Mouse (Mus musculus) hematopoietic stem cell, adult 5-6 weeks (primary cell): ENCODE measurements at regions not wholly inside any gene's neighbourhood (a gene's known extent, or its start where the extent isn't known, plus 50 kb on each side); places are given as distances from the start of the nearest gene placed in this dataset.

Source experiments
- ATAC-seq, 2 experiments: fragments of 125-278 bp in 1 of 2; replicated peaks in 1 of 2; 2 replicates each; pipeline ENCODE4 v1.8.0; 2016 to 2017; ENCODE audit warnings: inconsistent platforms in 2 of 2, mild to moderate bottlenecking in 2 of 2, moderate number of reproducible peaks in 2 of 2, low read depth in 1 of 2, moderate TSS enrichment in 1 of 2; ENCODE audit not compliant: low FRiP score in 2 of 2, poor library complexity in 2 of 2, severe bottlenecking in 2 of 2, insufficient read depth in 1 of 2, low TSS enrichment in 1 of 2

DNA sequence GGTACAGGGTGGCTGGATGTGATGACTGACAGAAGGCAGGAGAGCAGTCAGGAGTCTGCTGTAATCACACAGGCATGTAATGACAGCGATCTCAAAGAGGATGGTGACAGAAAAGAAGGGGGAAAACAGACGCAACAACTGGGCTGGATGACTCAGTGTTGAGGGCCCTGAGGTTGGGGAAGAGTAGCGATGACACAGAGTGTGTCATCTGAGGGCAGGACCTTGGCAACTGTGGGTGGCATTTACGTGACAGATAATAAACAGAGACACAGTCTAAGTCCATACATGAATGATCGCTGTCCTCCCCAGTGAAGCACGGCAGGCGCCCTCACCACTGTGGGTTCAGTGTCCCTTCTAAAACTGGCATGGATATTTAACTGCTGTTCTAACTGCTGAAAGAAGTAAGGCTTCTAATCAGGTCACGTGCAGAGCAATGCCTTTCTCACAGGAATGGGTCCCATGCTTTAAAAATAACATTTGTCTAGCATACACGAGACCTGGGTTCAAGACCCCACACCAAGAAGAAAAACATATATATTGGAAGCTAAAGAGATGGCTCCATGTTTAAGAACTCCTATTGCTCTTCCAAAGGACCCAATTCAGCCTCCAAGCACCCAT lies 163.8 kb upstream of the Zfp703 start:
- ATAC-seq, result no peak

DNA sequence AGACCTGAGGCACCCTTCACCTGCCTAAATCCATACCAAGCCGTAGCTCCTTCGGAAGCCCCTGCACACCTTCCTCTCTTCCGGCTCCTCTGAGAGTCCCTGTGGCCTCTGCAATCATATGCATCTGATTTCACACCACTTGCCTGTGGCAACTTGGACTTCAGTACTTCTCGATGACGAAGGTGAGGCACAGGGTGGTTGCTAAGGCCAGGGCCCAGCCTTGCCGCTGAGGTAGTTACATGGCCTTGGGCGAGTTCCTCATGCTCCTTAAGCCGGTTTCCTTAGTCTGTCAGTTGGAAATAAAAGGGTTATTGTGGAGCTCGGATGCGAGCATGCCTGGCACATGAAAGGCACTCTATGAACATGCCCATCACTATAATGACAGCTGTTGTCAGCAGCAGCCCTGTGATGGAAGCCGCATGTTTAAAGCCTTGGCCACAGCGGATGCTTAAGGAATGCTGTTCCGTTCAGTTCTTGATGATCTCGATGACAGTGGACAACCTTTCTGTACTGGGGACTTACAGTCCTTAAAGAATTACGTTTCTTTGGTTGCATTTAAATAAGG lies 162.0 kb upstream of the Zfp703 start:
- ATAC-seq, result no peak

DNA sequence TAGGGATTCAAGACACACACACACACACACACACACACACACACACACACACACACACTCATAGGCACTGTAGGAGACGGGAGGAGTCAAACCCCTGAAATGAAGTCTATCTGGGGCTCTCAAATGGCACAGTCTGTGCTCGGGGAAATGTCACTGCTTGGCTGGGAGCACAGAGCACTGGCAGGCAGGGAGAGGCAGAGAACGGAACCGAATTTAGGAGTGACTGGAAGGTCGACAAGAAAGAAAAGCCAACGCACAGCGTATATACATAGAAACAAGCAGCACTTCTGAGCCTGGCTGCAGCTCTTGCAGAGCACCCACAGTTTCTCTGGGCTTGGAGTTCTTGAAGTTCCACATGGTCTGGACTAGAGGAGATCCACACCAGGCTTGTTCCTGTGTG lies 160.1 kb upstream of the Zfp703 start:
- ATAC-seq, result no peak

DNA sequence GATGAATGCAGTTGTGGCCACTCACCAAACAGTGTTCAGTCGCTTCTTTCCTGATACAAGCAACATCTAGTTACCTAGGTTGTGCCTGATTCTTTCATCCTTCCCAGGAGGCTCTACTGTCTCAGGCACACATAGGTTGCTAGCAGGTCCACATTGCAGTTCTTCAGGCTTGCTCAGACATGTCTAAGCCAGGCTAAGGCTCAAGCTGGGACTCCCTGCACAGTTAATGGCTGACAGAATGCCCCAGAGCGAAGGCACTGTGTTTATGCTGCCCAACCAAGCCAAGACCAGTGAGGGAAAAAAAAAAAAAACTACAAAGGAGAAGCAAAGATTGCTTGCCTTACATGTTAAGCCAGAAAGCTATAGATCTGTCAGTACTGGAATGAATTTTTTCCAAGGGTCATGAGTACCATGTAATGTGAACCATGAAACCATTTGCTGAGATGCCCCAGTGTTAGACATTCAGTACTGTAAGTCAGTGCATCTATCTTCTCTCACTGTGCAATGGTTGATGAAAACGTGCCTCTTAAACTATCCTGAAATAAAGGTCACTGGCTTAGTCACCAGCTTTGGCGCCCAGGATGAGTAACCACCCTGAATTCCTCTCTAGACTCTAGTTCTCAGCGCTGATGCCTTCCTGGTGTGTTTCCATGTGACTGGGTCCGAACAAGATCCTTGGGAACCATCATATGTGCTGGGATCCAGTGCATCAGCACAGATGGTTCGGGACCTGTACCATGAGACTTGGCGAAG lies 152.8 kb upstream of the Zfp703 start:
- ATAC-seq, result no peak

DNA sequence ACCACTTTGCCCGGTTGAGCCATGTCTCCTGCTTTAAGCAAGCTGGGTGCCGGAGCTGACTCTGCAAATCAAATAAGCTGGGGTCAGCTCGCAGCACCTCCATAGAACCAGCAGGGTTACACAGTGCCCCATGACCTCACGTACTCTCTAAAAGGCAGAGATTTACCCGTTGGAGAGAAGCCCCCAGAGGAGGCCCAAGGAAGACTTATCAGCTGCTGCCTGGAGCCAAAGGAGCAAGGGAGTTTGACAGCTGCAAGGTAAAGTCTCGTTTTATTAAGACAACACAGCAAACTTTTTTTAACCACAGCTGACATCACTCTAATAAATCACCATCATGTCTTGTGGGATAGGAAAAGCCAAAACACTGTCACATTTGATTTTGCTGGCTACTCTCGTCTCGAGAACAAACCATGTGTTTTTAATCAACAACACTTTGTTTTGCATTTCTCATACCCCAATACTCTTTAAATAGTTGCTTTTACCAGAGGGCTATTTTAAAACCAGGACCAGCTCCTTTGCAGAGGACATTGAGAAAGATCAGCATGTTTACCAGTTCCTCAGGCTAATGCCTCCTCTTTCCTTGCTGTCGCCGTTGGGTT lies 148.7 kb upstream of the Zfp703 start:
- peak in 1 of 2 experiments; percentile 19; a peak in 1 of 4 replicates for ATAC-seq

DNA sequence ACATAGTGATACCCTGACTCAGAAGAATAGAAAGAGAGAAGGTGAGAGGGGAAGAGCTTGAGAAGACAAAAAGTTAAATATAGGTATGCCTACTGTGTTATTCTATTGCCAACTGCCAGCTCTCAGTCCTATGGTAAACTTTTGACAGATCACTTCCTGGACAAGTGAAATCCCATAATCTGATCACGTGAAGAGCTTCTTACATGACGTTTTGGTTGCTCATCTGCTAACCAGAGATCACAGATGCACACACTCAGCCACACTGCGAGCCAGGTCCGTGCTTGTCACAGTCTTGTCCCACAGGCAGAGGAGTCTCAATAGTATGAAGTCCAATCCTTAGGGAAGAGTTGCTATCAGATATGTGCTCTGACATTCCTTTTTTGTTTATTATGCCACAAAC lies 147.8 kb upstream of the Zfp703 start:
- no peak for ATAC-seq

DNA sequence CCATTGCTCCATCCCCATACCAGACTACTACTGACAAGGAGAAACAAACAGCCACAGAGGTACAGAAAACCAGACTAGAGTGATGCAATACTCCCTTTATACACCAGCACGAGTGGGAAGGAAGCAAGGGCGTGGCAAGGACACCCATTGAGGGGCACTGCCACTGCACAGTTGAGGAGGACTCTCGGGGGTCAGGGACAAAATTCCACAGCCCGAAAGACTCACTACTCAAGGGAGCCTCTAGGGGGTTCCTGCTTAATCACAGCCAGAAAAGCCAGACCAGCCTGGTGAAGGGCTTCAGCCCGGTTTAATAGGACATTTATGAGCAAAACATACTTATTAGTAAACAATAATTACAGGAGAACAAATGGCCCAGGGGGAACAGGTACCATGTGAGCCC lies 146.0 kb upstream of the Zfp703 start:
- no peak for ATAC-seq

DNA sequence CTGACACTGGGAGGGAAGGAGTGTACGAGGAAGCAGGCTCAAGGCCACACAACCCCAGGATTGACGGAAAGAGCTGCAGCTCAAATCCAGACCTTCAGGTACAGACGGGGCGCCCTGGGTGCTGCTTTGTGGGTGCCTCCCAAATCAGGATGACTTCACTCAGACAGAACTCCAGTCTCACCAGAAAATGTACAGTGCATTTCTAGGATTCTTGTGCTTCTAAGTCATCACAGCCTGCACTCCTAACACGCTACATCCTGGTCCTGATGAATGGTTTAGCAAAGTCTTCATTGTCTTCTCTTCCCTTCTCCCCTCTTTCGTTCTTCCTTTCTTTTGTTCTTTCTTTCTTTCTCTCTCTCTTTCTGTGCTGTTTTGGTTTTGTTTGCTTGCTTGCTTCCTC lies 145.3 kb upstream of the Zfp703 start:
- no peak for ATAC-seq

DNA sequence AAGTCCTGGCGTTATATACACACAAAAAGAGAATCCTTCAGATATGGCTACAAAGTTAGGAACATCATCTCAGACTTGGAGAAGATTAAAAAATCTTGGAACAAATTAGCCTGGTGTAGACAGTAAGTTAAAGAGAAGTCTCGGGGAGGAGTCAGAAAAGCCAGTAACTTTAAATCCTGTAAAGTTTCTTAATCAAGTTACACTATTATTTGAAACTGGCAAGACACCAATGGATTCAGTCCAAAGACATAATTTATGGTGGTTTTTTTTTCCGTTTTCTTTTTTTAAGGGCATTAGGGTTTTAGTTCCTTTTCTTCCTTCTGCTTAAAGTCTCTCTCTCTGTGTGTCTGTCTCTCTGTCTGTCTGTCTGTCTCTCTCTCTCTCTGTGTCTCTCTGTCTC lies 144.6 kb upstream of the Zfp703 start:
- ATAC-seq, result 0 out of 4 replicates have a peak, but pooled peaks of 1 of the 2 experiments have one; percentile 10

DNA sequence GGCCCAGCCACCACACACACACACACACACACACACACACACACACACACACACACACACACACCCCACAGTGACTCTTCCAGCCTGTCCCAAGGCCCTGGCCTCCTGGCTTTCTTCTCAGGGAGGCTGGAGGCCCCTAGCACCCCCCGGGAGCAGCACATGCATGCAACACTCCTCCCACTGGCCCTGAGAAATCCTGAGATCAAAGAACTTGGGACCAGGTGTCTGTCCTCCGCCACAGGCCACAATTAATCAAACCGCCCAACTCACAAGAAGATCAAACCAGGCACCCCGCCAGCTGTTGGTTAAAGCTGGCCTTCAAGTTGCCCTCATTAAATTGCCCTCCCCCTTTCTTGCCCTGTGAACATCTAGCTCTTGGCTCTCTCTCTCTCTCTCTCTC lies 143.8 kb upstream of the Zfp703 start:
- peak; percentile 15 to 16; a peak in 1 of 4 replicates for ATAC-seq

DNA sequence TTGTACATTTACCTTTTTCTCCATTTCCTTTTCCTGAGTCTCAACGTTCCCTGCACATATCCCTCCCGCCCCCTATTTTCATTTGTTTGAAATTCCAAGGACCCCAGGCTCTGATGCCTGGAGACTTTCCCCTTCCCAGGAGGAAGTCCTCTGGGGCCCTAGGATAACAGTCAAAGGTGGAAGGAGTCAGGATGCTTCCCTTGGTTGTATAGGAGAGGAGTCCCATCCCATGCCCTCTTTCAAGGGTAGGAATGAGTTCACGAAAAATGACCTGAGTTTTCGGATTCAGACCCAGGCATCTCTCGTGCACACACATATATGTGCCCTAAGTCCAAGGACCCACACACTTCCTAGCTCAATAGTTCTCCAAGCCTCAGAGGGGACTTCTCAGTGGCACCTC lies 143.3 kb upstream of the Zfp703 start:
- no peak for ATAC-seq

DNA sequence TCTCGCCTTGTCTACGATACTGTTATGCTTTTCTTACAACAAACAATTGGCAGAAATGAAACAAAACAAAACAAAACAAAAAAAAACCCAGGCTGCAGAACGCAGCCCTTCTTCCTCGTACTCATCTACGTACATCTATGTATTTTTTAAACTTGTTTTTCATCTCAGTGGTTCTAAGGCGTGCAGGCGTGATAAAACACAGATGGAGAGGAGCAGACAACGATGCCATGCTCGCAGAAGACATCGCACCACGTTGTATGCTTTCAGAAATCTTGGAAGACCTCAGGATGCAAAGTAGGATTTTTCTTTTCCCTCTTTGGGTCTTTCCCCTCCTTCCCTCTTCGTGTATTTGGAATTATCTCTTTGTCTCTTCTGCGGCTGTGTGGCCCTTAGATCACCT lies 142.5 kb upstream of the Zfp703 start:
- no peak for ATAC-seq

DNA sequence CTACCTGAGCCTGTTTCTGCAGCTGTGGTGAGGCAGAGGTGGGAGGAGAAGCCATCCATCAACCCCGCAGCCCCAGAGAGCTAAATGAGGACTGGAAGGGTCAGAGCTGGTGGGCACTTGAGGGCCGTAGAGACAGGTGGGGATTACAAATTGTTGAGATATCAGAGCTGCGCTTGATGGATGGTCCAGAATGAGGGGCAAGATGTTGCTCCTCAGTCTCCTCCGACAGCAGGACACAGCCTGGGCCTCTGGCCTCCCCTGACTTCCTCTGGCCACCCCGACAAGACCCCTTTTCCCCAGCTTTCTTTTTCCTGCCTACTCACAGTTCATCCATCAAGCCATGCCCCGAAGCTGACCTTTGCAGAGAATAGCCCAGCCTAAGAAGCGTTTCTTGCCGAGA lies 142.0 kb upstream of the Zfp703 start:
- no peak for ATAC-seq

DNA sequence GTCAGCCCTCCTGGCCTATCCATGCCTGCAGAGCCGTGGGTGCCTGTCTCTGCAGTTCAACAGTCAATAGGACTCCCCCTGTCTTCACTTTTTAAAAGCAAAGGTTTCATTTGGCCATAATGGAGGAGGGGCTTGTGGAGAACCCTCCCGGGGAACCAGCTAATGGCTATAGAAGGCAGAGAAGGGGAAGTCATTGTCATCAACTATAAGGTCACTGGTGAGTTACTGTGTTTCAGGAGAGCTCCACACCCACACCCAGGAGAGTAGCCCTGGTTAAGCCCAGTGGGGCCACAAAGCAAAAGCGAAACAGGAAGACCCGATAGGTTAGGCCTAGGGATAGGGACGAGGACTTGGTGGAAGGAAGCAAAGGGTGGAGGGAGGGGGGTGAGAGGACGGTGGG lies 141.5 kb upstream of the Zfp703 start:
- peak; percentile 73 to 74 for ATAC-seq

DNA sequence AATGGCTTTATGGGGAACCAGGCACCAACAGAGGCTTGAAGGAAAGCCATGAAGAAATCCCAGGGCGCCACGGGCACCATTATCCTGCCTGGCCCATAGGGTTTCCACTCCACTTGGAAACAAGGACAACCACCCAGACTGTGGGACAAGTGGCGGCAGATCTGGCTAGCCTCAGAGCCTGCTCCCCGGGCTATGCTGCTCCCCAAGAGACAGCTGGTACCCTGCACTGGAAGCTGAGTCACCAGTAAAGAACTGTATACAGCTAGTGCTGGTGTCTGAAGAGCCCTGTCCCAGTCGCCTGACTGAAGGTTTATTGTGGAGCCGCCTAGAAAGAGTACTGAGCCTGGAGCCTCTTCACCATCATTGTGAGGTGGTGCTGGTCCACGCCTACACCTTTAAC lies 140.6 kb upstream of the Zfp703 start:
- no peak for ATAC-seq

DNA sequence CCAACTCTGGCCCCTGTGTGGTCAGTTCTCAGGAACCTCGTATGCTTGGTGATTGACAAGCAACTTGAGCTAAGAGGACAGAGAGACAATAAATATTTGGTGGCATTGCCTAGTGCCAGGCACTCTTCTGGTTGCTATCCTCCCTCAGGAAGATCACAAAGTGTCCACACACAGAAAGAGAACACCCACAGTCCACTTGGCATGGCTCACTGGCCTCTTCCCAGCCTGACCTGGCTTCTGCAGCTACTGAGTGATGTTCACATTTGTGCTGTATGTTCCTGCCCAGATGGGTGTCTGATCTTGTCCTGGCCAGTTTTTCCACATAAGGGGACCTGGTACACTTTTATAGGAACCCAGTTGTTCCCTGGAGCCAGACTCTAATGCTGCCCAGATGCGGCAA lies 136.8 kb upstream of the Zfp703 start:
- ATAC-seq, result no peak

DNA sequence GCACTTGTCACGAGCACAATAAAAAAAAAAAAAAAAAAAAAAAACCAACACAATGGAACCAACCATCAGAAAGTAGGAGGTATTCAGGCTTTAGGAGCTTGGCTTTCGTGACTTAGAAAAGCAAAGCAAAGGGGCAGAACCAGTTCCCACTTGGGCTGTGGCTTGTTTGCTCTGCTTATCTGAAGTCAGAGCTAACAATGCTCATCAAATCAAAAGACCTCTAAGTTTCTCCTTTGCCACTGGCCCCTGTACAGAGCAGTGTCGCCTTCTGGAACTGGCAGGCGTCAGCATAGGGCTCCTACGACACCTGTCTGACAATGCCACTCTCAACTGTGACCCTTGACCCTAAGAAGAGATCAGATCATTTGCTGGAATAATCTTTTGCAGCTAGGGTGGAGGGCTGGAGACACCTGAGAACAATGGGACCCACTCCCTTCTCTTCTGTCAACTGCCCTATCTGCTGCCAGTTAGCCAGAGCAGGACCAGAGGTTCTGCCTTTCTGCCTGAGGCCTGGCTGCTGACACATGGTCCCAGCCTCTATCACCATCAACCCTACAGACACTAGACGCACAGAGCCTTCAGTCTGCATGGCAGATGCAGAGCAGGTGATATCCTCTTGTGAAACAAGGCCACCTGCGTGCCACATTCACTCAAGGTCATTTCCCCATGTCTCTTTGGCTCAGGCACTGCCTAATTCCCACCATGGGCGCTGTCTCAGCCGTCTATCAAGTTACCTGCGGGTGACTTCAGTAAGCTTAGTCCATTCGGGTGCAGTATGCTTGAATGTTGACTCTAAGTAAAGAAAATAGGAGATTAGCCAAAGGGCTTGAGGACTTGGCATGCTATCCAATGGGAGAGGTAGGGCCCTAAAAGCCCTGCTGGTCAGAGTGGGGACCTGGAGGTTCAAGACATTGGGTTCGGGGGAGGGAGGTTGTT lies 136.1 kb upstream of the Zfp703 start:
- ATAC-seq, result no peak
